Mouse (Mus musculus): ENCODE data around the gene Ankrd24. TPM values are rescaled to one million over a fixed set of nuclear protein-coding genes. Genes with fewer than 3 reads are reported as not detected.

Gene Ankrd24
- polyA plus RNA-seq, 1 experiment from 2014 or later: 14.8 TPM

- 0 out of 2 replicates have a peak, but pooled peaks cover 4% of the 10 kb centered on the region for H3K27me3 ChIP-seq (ENCODE audit: control insufficient read depth, insufficient read depth, low read length)
- H3K27ac ChIP-seq (ENCODE audit: low read length): no peak overlapping the region
- peaks cover 37% of the 10 kb centered on the region for H3K4me1 ChIP-seq (ENCODE audit: control insufficient read depth, insufficient read depth, low read length)
- H3K4me2 ChIP-seq (ENCODE audit: low read depth, low read length): no peak overlapping the region
- H3K36me3 ChIP-seq (ENCODE audit: control insufficient read depth, insufficient read depth): no peaks in the 10 kb centered on the region
- H3K9ac ChIP-seq (ENCODE audit: low read length): no peak overlapping the region
- no peak for ATAC-seq (replicated peaks; ENCODE audit: extremely low read depth, insufficient read depth, low FRiP score)
- 42% methylated on average over 5 of the region's 5 CpGs for WGBS
- no peaks in the 10 kb centered on the region for H3K9me3 ChIP-seq (replicated peaks; ENCODE audit: control insufficient read depth, low read length)
- H3K4me3 ChIP-seq (ENCODE audit: low read length): no peak overlapping the region
Observed at GRCm38 (mm10) chr10:81595599-81595998, 32.7 kb upstream of the Ankrd24 start.

- ATAC-seq (replicated peaks; ENCODE audit: extremely low read depth, insufficient read depth, low FRiP score): no peak
- 0 out of 2 replicates have a peak, but pooled peaks cover 4% of the 10 kb centered on the region for H3K27me3 ChIP-seq (ENCODE audit: control insufficient read depth, insufficient read depth, low read length)
Observed at GRCm38 (mm10) chr10:81596611-81597010, 31.7 kb upstream of the Ankrd24 start.

GRCm38 (mm10) chr10:81597137-81597950, 31.0 kb upstream of the Ankrd24 start:
- no peaks in the 10 kb centered on the region for H3K9me3 ChIP-seq (replicated peaks; ENCODE audit: control insufficient read depth, low read length)
- H3K27me3 ChIP-seq (ENCODE audit: control insufficient read depth, insufficient read depth, low read length): 0 out of 2 replicates have a peak, but pooled peaks cover 4% of the 10 kb centered on the region
- H3K4me2 ChIP-seq (ENCODE audit: low read depth, low read length): peak overlapping the region; percentile 65
- H3K9ac ChIP-seq (ENCODE audit: low read length): peak overlapping the region; percentile 56
- peaks cover 48% of the 10 kb centered on the region for H3K4me1 ChIP-seq (ENCODE audit: control insufficient read depth, insufficient read depth, low read length)
- no peaks in the 10 kb centered on the region for H3K36me3 ChIP-seq (ENCODE audit: control insufficient read depth, insufficient read depth)
- peak overlapping the region; percentile 39 for H3K4me3 ChIP-seq (ENCODE audit: low read length)
- ATAC-seq (replicated peaks; ENCODE audit: extremely low read depth, insufficient read depth, low FRiP score): peak; percentile 25
- WGBS: 3% methylated on average over 11 of the region's 12 CpGs
- H3K27ac ChIP-seq (ENCODE audit: low read length): peak overlapping the region; percentile 80

More at GRCm38 (mm10) chr10:81596611-81597010, 31.7 kb upstream of the Ankrd24 start:
- Histone ChIP-seq H3K9me3 (replicated peaks; ENCODE audit: control insufficient read depth, low read length) (no peaks in the 10 kb centered on the region), H3K27ac (ENCODE audit: low read length) (peak overlapping the region; percentile 80), H3K4me2 (ENCODE audit: low read depth, low read length) (peak overlapping the region; percentile 65), H3K4me1 (ENCODE audit: control insufficient read depth, insufficient read depth, low read length) (peaks cover 45% of the 10 kb centered on the region), H3K36me3 (ENCODE audit: control insufficient read depth, insufficient read depth) (no peaks in the 10 kb centered on the region), H3K9ac (ENCODE audit: low read length) (peak overlapping the region; percentile 56), H3K4me3 (ENCODE audit: low read length) (peak overlapping the region; percentile 39)
- WGBS: 7% methylated on average over 10 of the region's 10 CpGs

GRCm38 (mm10) chr10:81598342-81598741, 30.0 kb upstream of the Ankrd24 start:
- H3K4me3 ChIP-seq (ENCODE audit: low read length): no peak overlapping the region
- ATAC-seq (replicated peaks; ENCODE audit: extremely low read depth, insufficient read depth, low FRiP score): no peak
- 0 out of 2 replicates have a peak, but pooled peaks cover 4% of the 10 kb centered on the region for H3K27me3 ChIP-seq (ENCODE audit: control insufficient read depth, insufficient read depth, low read length)
- H3K36me3 ChIP-seq (ENCODE audit: control insufficient read depth, insufficient read depth): no peaks in the 10 kb centered on the region
- H3K27ac ChIP-seq (ENCODE audit: low read length): no peak overlapping the region
- H3K4me2 ChIP-seq (ENCODE audit: low read depth, low read length): no peak overlapping the region
- 50% methylated on average over 3 of the region's 3 CpGs for WGBS
- H3K9me3 ChIP-seq (replicated peaks; ENCODE audit: control insufficient read depth, low read length): no peaks in the 10 kb centered on the region
- H3K4me1 ChIP-seq (ENCODE audit: control insufficient read depth, insufficient read depth, low read length): peaks cover 56% of the 10 kb centered on the region
- H3K9ac ChIP-seq (ENCODE audit: low read length): no peak overlapping the region

GRCm38 (mm10) chr10:81598871-81599270, 29.5 kb upstream of the Ankrd24 start:
- Histone ChIP-seq H3K27me3 (ENCODE audit: control insufficient read depth, insufficient read depth, low read length) (0 out of 2 replicates have a peak, but pooled peaks cover 4% of the 10 kb centered on the region), H3K36me3 (ENCODE audit: control insufficient read depth, insufficient read depth) (no peaks in the 10 kb centered on the region), H3K27ac (ENCODE audit: low read length) (no peak overlapping the region), H3K9me3 (replicated peaks; ENCODE audit: control insufficient read depth, low read length) (no peaks in the 10 kb centered on the region), H3K4me1 (ENCODE audit: control insufficient read depth, insufficient read depth, low read length) (peaks cover 56% of the 10 kb centered on the region), H3K4me2 (ENCODE audit: low read depth, low read length) (no peak overlapping the region), H3K9ac (ENCODE audit: low read length) (no peak overlapping the region), H3K4me3 (ENCODE audit: low read length) (no peak overlapping the region)
- no peak for ATAC-seq (replicated peaks; ENCODE audit: extremely low read depth, insufficient read depth, low FRiP score)
- 55% methylated on average over 6 of the region's 6 CpGs for WGBS

GRCm38 (mm10) chr10:81599630-81600029, 28.7 kb upstream of the Ankrd24 start:
- 75% methylated on average over 5 of the region's 5 CpGs for WGBS
- Histone ChIP-seq H3K4me2 (ENCODE audit: low read depth, low read length) (no peak overlapping the region), H3K9me3 (replicated peaks; ENCODE audit: control insufficient read depth, low read length) (no peaks in the 10 kb centered on the region), H3K4me1 (ENCODE audit: control insufficient read depth, insufficient read depth, low read length) (peaks cover 56% of the 10 kb centered on the region), H3K36me3 (ENCODE audit: control insufficient read depth, insufficient read depth) (no peaks in the 10 kb centered on the region), H3K27ac (ENCODE audit: low read length) (no peak overlapping the region), H3K9ac (ENCODE audit: low read length) (no peak overlapping the region), H3K27me3 (ENCODE audit: control insufficient read depth, insufficient read depth, low read length) (0 out of 2 replicates have a peak, but pooled peaks cover 4% of the 10 kb centered on the region), H3K4me3 (ENCODE audit: low read length) (no peak overlapping the region)
- ATAC-seq (replicated peaks; ENCODE audit: extremely low read depth, insufficient read depth, low FRiP score): no peak

GRCm38 (mm10) chr10:81600096-81600495, 28.2 kb upstream of the Ankrd24 start:
- H3K4me2 ChIP-seq (ENCODE audit: low read depth, low read length): peak overlapping the region; percentile 71; the same call in 1 of the 2 replicates
- no peak overlapping the region for H3K4me3 ChIP-seq (ENCODE audit: low read length)
- no peaks in the 10 kb centered on the region for H3K9me3 ChIP-seq (replicated peaks; ENCODE audit: control insufficient read depth, low read length)
- 43% methylated on average over 10 of the region's 10 CpGs for WGBS
- 0 out of 2 replicates have a peak, but pooled peaks cover 2% of the 10 kb centered on the region for H3K27me3 ChIP-seq (ENCODE audit: control insufficient read depth, insufficient read depth, low read length)
- no peaks in the 10 kb centered on the region for H3K36me3 ChIP-seq (ENCODE audit: control insufficient read depth, insufficient read depth)
- peaks cover 58% of the 10 kb centered on the region for H3K4me1 ChIP-seq (ENCODE audit: control insufficient read depth, insufficient read depth, low read length)
- no peak overlapping the region for H3K9ac ChIP-seq (ENCODE audit: low read length)
- peak overlapping the region; percentile 69 for H3K27ac ChIP-seq (ENCODE audit: low read length)
- ATAC-seq (replicated peaks; ENCODE audit: extremely low read depth, insufficient read depth, low FRiP score): no peak

GRCm38 (mm10) chr10:81600738-81601203, 27.6 kb upstream of the Ankrd24 start, which contains the start of gene Tle6:
Tle6 (minus strand) TSS chr10:81601073.
- H3K9me3 ChIP-seq (replicated peaks; ENCODE audit: control insufficient read depth, low read length): no peaks in the 10 kb centered on the region
- peak within 1 kb of the TSS; percentile 46 for H3K4me3 ChIP-seq (ENCODE audit: low read length)
- H3K9ac ChIP-seq (ENCODE audit: low read length): peak within 1 kb of the TSS; percentile 66
- peak; percentile 84 for ATAC-seq (replicated peaks; ENCODE audit: extremely low read depth, insufficient read depth, low FRiP score)
- under 1% methylated on average over 28 of the region's 28 CpGs for WGBS
- peak within 1 kb of the TSS; percentile 71 for H3K4me2 ChIP-seq (ENCODE audit: low read depth, low read length)
- H3K4me1 ChIP-seq (ENCODE audit: control insufficient read depth, insufficient read depth, low read length): peaks cover 58% of the 10 kb centered on the region
- H3K27me3 ChIP-seq (ENCODE audit: control insufficient read depth, insufficient read depth, low read length): no peaks in the 10 kb centered on the region
- peak within 1 kb of the TSS; percentile 69 for H3K27ac ChIP-seq (ENCODE audit: low read length)
- H3K36me3 ChIP-seq (ENCODE audit: control insufficient read depth, insufficient read depth): no peaks in the 10 kb centered on the region

GRCm38 (mm10) chr10:81601396-81601905, 26.9 kb upstream of the Ankrd24 start:
- H3K9ac ChIP-seq (ENCODE audit: low read length): peak overlapping the region; percentile 63
- ATAC-seq (replicated peaks; ENCODE audit: extremely low read depth, insufficient read depth, low FRiP score): no peak
- no peaks in the 10 kb centered on the region for H3K9me3 ChIP-seq (replicated peaks; ENCODE audit: control insufficient read depth, low read length)
- H3K27ac ChIP-seq (ENCODE audit: low read length): peak overlapping the region; percentile 43
- no peaks in the 10 kb centered on the region for H3K36me3 ChIP-seq (ENCODE audit: control insufficient read depth, insufficient read depth)
- no peaks in the 10 kb centered on the region for H3K27me3 ChIP-seq (ENCODE audit: control insufficient read depth, insufficient read depth, low read length)
- peaks cover 53% of the 10 kb centered on the region for H3K4me1 ChIP-seq (ENCODE audit: control insufficient read depth, insufficient read depth, low read length)
- peak overlapping the region; percentile 46 for H3K4me3 ChIP-seq (ENCODE audit: low read length)
- peak overlapping the region; percentile 71 for H3K4me2 ChIP-seq (ENCODE audit: low read depth, low read length)
- WGBS: 34% methylated on average over 7 of the region's 7 CpGs
